ENCODE assay signal across 12 mouse cellular contexts in the genomic region with DNA sequence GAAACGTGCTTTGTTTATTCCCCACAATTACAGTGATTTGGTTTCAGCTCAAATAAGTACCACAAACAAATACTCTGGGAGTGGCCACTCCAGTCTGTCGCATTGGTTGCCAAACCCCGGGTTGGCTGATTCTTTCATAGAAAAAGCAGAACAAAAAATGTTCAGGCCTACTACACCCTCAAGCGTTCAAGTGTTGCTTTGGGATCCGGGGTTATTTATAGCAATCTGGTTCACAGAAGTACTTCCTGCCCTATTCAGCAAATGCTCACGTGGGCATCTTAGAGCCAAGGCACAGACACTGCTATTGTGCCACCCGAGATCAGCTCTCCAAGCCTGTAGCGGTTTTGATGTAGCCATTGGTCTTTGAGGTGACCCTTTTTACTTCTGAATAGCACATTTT. TPM values are rescaled to one million over a fixed set of nuclear protein-coding genes. Genes with fewer than 3 reads are reported as not detected.
DNase-seq lines count a peak whose midpoint lies in the region; ATAC-seq lines count a peak whose summit lies in the region.
"Had no signal": no experiment of that assay in that cellular context is flagged by ENCODE, and none has a peak within 500 bp of the region (broad histone marks: within the 10 kb centered on the region; RNA-seq: fewer than 3 reads in every experiment).

No protein-coding gene starts in this region.

- H3K4me2 ChIP-seq in heart, embryonic 14.5 days (ENCODE audit: low read length): 0 out of 2 replicates have a peak overlapping the region, but pooled peaks have one; percentile 5

- H3K4me1 ChIP-seq in heart, embryonic 10.5 days: no peaks in the 10 kb centered on the region
- 0 out of 4 replicates have a peak, but pooled peaks cover 0 to 2% of the 10 kb centered on the region in 2 experiments for H3K4me1 ChIP-seq in heart, embryonic 14.5 days (ENCODE audit: control insufficient read depth in 2 of 2, insufficient read depth in 2 of 2, low read length in 2 of 2)
- H3K4me1 ChIP-seq in hindbrain, embryonic 10.5 days (replicated peaks): no peaks in the 10 kb centered on the region

- no peak overlapping the region for H3K9ac ChIP-seq in heart, embryonic 14.5 days (ENCODE audit: low read length)

- no peaks in the 10 kb centered on the region for H3K9me3 ChIP-seq in heart, embryonic 10.5 days
- no peaks in the 10 kb centered on the region for H3K9me3 ChIP-seq in heart, embryonic 14.5 days (ENCODE audit: control insufficient read depth, low read length)
- no peaks in the 10 kb centered on the region for H3K9me3 ChIP-seq in hindbrain, embryonic 10.5 days
- H3K9me3 ChIP-seq: G1E had no signal

- H3K27me3 ChIP-seq in heart, embryonic 10.5 days (ENCODE audit: insufficient read depth, poor library complexity, severe bottlenecking): no peaks in the 10 kb centered on the region
- H3K27me3 ChIP-seq in heart, embryonic 14.5 days (ENCODE audit: control insufficient read depth, insufficient read depth, low read length): no peaks in the 10 kb centered on the region
- H3K27me3 ChIP-seq in hindbrain, embryonic 10.5 days (ENCODE audit: insufficient read depth, poor library complexity, severe bottlenecking): no peaks in the 10 kb centered on the region

- ATAC-seq in heart, embryonic 14.5 days (ENCODE audit: insufficient number of reproducible peaks, insufficient read depth, low FRiP score, low read depth): 0 out of 2 replicates have a peak, but pooled peaks have one; percentile 50

- DNase-seq in heart, adult 18-20 months: peak; percentile 35 to 67
- no peak for DNase-seq in heart, embryonic 10.5 days (ENCODE audit: low spot score)
- peak; percentile 42 for DNase-seq in CD4-positive helper T cell, adult 2 months (ENCODE audit: low read depth, low spot score)
- DNase-seq in lung, postnatal 4 days: peak; percentile 32 to 61
- DNase-seq in hindbrain, embryonic 10.5 days (ENCODE audit: low spot score): no peak
- no peak for DNase-seq in cerebellum, adult 11-12 months
- no peak for DNase-seq in cerebellum, postnatal 10 days
- DNase-seq: cerebellum, adult 9-10 months; gastrocnemius, postnatal 25 days had no signal

- no peaks in the 10 kb centered on the region for H3K36me3 ChIP-seq in heart, embryonic 10.5 days
- H3K36me3 ChIP-seq in heart, embryonic 14.5 days (ENCODE audit: control insufficient read depth, insufficient read depth, low read length): no peaks in the 10 kb centered on the region
- no peaks in the 10 kb centered on the region for H3K36me3 ChIP-seq in hindbrain, embryonic 10.5 days
- H3K36me3 ChIP-seq: G1E had no signal

- 70% methylated on average over 8 of the region's 8 CpGs for WGBS in heart, embryonic 10.5 days
- WGBS in heart, embryonic 14.5 days: 52% methylated on average over 8 of the region's 8 CpGs
- 90% methylated on average over 8 of the region's 8 CpGs for WGBS in hindbrain, embryonic 10.5 days

- H3K27ac ChIP-seq in heart, embryonic 10.5 days: no peak overlapping the region
- H3K27ac ChIP-seq in heart, embryonic 14.5 days (replicated peaks in 1 of 2; ENCODE audit: control insufficient read depth in 1 of 2, insufficient read depth in 1 of 2, low read depth in 2 of 2, low read length in 2 of 2): no peak overlapping the region
- no peak overlapping the region for H3K27ac ChIP-seq in hindbrain, embryonic 10.5 days

- no peak overlapping the region for H3K4me3 ChIP-seq in heart, embryonic 10.5 days
- H3K4me3 ChIP-seq in heart, embryonic 14.5 days (ENCODE audit: control insufficient read depth in 1 of 2, insufficient read depth in 1 of 2, low read depth in 1 of 2, low read length in 2 of 2): no peak overlapping the region
- no peak overlapping the region for H3K4me3 ChIP-seq in hindbrain, embryonic 10.5 days

RNA-seq across cellular contexts. Expression of gene Fabp7, which starts 57.0 kb away (rescaled TPM):
- total RNA-seq in heart, adult 18-20 months (2021): 1 to 10 TPM in 1 of 2 experiments, under 1 TPM in 1; 0.36 to 1.0 TPM
- 1.3 and 2.0 TPM in 2 replicates for polyA plus RNA-seq in heart, embryonic 10.5 days (2016; fragmentation: Nextera tagmentation; extraction: Ambion mirVana)
- polyA plus RNA-seq in heart, embryonic 14.5 days (2014; fragmentation: Nextera tagmentation; extraction: Ambion mirVana): 10.5 and 10.9 TPM in 2 replicates
- 518 and 856 TPM in 2 replicates for polyA plus RNA-seq in hindbrain, embryonic 10.5 days (2016; fragmentation: Nextera tagmentation; extraction: Ambion mirVana)
- total RNA-seq: gastrocnemius, postnatal 25 days had no signal
- polyA plus RNA-seq: G1E; testis, adult 2 months had no signal

Comparison
In these comparisons a context has a peak if more than half of its experiments do, and no peak if none do; other contexts are left out.
1. DNase-seq: peak in heart, adult 18-20 months (2 of 2), CD4-positive helper T cell, adult 2 months (single experiment) and lung, postnatal 4 days (2 of 2); none in heart, embryonic 10.5 days (single experiment), hindbrain, embryonic 10.5 days (single experiment), cerebellum, adult 11-12 months (single experiment) and cerebellum, postnatal 10 days (0 of 2).
2. RNA of gene Fabp7, which starts 57.0 kb away (polyA plus RNA-seq): 518 to 856 TPM in hindbrain, embryonic 10.5 days; 10.5 to 10.9 TPM in heart, embryonic 14.5 days and 1.3 to 2.0 TPM in heart, embryonic 10.5 days; every median in the first group is over 10 times any median in the second.